Mouse (Mus musculus) thymus, adult 18-20 months (tissue): ENCODE measurements around the gene Vax1.

ENCODE experiments used
- DNase-seq, 2 experiments: peaks; one replicate each; pipeline ENCODE4 v3.0.0; 2022; ENCODE audit warnings: mixed read lengths in 2 of 2

The Vax1 gene

DNA sequence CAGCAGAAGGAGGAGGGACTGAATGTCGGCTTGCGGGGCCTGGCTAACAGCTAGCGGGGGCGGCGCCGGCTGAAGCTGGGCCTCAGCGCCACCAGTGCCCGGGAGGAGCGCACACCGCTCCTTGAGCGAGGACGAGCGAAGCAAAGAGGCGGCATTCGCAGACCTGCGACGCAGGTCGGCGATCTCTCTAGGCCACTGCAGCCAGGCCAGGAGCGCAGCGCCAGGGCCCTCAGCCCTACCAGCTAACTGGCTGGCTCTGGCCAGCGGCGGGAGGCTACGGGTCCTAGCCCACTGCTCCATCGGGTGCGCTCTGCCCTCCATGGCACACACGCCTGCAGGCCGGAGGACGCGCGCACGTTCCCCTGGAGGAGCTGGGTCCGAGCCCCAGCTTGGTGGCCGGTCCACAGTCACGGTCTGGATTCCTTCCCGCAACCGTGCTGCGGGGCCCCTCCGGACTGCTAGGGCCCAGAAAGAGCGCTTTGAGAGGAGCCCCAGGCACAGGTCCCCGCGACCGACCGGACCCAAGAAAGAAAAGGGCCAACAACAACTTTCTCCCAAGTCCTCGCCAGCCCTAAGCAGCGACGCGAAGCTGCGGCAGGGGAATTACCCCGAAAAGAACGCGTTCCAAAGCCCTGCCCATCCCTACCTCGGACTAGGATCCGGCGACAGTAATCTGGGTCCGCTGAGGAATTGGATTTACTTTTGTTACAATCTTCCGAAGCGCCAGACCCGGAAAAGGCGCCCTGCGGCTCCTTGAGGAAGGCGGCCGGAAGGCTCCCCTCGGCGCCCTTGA, 517 bp downstream of the Vax1 start:
- no peak for DNase-seq

DNA sequence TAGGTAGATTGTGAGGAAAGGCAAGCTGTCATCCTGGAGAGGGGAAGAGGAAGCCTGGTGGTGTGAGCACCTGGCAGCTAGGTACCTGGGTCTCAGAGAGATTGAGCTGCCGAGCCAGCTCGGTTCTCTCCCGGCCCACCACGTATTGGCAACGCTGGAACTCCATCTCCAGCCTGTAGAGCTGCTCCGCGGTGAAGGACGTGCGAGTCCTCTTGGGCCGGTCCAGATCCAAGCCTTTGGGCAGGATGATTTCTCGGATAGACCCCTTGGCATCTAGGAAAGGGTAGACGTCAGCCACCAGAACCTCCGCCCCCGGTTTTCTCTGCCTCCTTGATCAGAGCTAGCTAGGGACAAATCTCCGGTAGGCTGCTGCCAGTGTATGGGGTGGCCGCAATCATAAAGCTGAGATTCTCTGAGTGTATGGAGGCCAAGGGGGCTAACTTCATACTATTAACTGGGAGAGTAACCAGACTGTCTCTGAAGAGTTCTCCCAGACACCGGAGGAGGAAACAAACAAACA, 1.4 kb downstream of the Vax1 start:
- DNase-seq = no peak

DNA sequence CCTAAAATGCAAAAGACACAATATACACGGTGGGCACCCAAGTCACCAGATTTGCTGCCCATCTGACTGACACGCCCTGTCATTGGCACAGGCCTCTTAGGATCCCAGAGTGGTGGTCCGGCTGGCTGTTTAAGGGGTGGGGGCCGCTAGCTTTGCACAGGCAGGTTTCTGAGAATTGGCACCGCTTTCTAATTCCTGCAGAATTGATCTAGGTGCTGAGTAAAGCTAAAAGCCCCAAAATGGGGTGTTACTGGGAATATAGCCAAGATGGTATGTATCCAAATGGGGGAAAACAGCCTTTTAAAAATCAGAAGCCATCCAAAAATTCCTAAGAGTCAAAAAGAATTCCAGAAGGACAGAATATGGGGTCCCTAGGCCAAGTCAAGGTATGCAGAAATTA, 2.0 kb downstream of the Vax1 start:
- DNase-seq = no peak

DNA sequence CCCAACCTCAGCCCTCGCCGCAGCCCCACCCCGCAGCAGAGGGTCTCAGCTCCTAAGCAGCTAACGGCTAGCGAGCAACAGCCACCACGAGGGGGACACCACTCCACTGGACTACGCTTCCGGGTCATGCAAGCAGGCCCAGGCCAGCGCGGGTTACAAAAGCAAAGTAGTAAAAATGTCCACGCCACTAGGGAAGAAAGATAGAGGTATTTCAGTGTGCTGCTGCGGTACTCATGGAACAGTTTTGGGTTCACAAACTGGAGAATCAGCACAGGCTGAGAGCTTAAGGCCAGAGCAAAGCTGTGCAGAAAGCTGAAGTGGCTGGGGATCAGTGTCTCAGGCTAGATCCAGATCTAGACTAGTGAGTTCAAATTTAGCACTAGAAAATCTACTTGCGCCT, 3.0 kb downstream of the Vax1 start:
- DNase-seq = no peak

DNA sequence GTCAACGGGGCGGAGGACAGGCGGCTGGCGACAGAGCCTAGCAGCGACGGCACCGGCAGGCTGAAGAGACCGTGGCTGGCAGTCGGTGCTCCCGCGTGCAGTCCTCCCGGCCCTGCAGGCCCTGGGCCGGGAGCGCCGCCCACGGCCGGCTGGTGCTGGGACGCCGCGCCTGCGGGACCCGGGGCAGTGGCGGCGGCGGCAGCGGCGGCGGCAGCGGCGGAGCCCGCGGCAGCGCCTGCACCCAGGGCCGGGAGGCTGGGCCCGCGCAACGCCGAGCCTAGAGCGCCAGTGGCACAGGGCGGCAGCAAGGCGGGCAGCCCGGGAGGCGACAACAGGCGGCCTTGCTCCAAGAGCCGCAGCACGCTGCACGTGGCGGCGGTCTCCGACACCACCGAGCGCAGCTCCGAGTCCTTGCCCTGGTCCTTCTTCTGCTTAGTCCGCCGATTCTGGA, 3.5 kb downstream of the Vax1 start:
- no peak for DNase-seq

DNA sequence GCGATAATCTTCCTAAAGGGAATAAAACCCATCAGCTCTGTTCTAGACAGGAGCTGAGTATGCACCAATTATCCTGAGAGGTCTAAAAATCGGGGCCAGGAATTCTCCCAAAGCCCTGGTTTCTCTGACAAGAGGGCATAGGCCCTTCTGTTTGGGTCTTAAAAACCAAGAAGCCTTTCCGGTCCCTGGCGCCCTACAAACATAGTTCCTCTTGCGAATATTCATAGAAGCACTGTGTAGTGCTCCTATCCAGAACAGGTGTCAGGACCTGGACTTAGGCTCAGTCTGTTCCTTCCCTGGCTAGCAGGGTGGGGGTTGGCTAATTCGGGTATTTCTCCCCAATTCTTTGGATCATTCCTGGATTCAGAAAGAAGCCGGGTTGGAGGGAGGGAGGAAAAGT, 4.3 kb downstream of the Vax1 start:
- no peak for DNase-seq

DNA sequence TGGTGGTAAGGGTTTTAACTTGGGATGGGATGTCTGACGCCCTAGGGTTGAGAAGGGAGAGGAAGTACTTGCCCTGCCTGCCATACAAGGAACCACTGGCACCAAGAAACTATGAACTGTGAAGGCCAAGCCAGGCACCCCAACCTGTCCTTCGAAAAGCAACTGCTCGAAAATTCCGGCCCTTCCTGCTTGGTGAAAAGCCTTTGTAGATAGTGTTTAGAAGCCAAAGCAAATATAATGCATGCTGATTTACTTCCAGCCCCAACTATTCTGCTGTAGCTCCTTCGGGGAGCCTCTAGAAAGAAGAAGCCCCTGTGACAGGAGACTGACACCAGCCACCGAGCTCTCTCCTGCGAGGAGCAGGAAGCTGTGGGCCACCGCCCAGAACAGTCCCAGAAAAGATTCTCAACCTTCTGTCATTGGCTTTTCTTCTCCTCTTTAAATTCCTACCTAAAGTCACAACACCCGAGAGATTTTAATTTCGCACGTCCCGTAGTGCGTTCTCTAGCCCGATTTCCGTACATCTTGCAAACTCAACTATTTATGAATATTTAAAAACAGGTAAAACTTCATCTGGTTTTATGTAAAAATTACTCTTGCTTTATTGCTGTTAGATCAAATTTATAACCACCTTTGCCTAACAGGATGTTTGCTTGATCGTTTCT, 4.8 kb downstream of the Vax1 start:
- no peak for DNase-seq

DNA sequence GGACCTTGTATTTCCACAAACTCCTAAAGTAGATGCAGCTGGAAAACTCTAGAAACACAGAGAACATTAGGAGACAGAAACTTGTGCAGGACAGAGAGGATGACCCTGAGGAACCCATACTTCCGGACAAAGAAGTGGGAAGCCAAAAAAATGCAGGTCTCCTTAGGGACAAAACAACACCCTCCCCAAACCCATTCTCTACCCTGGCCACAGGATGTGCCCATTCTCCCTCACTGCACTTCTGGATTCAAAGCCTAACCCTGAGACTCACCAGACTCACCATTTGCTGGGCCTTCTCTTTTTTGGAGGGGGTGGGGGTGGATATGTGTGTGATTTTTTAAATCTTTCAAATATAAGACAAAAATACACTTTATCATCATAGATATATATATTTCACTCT, 5.7 kb downstream of the Vax1 start:
- DNase-seq = no peak

DNA sequence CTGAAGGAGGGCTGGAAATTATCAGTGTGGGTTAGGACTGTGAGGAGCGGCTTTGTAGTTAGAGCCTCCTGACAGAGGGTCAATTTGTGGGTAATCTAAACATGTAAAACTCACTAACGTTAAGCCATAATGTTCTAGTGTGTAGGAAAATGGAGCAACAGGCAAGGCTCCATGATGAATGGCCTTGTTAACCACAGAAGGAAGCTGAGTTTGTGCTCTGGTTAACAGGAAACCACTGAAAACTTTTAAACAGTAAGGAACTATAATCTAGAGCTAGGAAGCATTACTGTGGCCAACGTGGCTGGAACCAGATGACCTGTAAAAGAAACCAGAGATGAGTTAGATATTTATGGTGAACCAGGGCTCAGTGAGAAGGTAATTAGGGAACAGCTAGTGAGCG, 13.2 kb downstream of the Vax1 start:
- DNase-seq = no peak

DNA sequence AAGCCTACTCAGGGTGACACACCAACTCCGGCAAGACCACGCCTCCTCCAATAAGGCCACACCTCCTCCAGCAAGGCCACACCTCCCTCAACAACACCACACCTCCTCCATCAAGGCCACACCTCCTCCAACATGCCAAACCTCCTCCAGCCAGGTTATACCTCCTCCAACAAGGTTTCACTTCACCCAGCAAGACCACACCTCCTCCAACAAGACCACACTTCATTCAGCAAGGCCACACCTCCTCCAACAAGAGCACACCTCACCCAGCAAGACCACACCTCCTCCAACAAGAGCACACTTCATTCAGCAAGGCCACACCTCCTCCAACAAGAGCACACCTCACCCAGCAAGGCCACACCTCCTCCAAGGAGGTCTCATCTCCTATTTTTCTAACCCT, 15.7 kb downstream of the Vax1 start:
- no peak for DNase-seq

DNA sequence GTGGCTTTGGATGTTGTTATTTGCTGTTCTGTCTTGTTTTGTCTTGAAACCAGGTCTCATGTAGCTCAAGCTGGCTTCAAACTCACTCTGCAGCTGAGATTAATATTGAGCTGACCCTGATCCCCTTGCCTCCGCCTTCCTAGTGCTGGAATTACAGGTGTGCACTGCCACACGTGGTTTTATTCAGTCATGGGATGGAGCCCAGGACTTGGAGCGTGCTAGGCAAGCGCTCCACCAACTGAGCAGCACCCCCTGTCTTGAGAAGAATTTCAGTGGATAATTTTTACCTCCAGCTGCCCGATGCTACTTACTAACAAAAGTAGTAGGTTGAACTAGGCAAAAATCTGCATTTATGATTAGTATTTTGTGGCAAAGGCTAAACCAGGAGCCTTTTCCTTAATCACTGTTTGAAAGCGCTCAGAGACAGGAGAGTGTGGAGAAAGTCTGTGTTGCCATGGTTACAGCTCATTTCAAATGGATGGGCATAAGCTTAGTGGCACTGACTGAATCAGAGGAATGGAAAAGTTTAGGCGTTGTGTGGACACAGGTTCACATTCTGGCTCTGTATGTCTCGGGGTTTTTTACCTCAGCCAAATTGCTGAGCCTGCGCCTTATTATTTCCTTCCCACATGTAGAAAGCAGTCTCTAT, 24.2 kb downstream of the Vax1 start:
- no peak for DNase-seq

DNA sequence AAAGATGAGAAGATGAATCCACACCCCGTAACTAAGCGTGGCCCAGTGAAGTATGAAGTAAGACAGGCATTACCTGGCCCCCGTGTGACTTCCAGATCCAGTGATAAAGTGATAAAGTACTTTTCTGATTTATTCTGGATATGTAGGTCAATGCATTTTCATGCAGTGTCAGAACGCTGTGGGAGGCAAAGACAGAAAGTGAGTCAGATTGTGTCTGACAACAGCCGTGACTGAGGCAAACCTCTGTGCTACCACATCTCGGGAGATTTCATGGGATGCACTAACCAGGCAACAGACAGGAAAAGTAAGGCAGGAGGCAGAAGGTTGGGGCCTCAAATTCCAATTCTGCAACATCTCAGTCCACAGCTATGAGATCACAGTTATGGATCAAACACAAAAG, 24.8 kb downstream of the Vax1 start:
- DNase-seq = no peak

DNA sequence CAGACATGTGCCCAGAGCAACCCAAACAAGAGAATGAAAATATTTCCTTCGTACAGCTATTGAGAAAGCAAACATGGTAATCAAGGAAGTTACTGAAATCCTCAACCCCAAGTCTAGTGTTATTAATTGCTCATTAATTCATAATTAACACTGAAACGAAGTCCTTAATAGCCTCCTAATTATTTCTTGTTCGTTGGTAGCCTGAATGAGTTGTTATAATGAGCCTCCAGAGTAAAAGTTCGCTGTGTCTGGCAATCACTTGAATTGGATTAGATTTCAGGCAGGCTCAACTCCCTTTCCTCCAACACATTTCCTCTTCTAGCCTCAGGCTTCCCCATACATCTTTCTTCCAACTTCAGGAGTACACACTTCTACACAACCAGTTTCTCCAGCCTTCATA, 27.6 kb downstream of the Vax1 start:
- no peak for DNase-seq

DNA sequence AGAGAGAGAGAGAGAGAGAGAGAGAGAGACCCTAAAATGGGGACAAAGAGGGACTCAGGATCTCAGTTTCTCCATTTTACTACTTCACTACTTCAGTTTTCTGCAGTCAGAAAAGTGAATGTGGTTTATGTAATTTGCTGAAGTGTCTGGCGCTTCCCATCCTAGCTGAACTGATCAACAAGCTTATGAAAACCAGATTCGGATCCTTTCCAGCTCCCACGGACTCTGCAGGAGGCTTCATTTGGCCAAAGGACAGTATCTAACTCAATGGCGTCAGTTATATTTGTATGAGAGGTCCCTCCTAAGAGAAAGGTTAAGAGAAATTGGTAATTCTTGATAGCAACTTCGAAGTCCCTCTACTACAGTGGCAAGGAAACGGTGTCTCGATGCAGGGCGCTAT, 34.5 kb downstream of the Vax1 start:
- DNase-seq = no peak

DNA sequence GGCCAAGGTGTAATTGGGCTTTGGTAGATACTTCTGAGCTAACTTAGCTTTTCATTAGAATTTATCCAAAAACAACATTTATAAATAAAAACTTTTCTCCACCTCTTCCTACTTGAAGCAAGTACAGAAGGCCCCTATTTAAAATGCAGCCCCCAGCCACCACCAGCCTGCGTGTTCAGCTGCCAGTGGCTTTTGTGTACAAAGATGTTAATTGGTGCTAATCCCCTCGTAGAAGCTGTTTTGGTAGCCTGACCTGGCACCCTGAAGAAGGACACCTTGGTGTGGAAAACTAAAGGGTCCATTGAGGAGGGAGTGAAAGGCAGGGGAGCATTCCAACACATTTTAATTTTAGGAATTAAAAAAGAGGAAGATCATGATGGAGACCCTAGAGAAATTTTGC, 34.9 kb downstream of the Vax1 start:
- no peak for DNase-seq

DNA sequence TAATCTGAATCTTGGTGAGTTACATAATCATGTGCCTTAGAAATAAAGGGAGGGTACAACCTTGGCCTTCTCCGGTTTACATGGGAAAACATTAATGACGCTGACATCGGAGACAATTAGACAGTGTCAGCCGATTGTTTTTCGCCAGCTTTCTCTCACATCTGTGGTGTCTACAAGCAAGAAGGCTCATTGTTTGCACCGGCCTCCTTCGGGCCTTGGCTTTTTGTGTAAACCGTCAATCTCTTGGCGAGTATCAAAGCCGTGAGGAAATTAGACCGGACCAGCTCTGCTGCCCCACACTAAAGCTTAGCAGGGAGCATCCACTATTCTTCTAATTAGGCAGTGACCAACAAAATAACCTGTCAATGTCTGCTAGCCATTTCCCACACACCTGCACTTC, 36.7 kb downstream of the Vax1 start:
- no peak for DNase-seq

DNA sequence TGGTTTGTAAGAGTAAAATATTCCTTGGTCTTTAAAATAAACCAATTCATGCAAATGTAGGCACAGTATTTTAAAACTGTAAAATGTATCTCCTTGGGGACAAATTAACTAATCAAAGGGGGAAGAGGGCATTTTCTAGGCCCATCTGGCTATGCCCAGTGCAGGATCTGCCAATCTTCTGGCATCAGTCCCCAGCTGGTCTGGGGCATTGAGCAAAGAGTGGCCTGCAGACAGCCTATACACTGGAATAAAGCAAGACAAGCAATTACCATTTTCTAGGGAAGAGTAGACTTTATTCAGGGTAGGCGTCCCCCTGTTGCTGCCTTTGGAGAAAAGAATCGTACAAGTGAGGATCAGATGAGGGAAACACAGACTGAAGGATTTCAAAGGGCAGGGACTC, 40.2 kb downstream of the Vax1 start:
- no peak for DNase-seq

DNA sequence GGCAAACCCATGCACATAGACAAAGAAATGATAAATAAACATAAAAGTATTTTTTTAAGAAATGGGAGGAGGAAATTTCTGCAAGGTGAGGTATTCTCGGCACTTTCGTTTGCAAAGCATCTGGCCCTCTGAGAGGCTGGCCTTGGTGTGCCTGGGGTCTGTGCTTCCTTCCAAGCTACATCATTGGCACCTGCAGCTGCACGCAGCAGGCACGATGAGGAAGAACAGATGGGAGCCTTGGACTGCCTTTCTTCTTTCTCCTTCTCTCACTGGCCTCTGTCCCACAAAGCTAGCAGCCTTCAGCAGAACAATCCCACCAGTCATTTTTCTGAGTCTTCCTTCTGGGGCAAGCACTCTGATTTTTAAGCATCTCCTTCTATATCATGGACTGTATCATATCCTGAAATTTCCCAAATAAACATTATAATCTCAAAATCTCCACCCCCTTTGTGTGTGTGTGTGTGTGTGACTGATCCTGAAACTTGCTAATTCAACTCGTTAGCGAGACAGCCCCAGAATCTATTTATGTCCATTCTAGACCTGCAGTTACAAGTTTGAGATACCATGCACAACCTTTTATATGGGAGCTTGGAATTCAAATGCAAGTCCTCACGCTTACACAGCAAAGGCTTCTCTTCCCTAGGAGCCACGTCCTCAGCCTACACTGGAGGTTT, 41.2 kb downstream of the Vax1 start:
- no peak for DNase-seq

DNA sequence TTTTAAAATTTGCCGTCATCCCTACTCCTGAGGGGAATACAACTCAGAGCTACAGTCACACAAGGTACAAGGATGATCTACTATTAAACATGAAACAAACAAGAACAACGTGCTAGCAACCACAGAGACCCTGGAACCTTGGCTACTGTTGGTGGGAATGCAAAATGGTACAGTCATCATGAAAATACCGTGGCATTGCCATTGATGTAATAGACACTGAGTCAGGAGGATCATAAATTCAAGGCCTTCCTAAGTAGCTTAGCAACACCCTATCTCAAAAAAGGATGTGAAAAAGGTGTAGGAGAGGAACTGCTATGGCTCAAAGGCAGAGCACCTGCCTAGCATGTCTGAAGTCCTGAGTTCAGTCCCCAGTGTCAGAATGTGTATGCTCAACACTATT, 42.4 kb downstream of the Vax1 start:
- DNase-seq = no peak
